Mouse (Mus musculus) left cerebral cortex, adult 8-10 months (tissue): ENCODE data around the gene Ndufaf8. TPM values are rescaled to one million over a fixed set of nuclear protein-coding genes. Genes with fewer than 3 reads are reported as not detected.

ENCODE experiments used
- DNase-seq, 2 experiments: peaks; one replicate each; pipeline ENCODE4 v3.0.0; 2022; ENCODE audit warnings: low spot score in 2 of 2
- total RNA-seq, 4 experiments: library from RNA; stranded (reverse); gene quantifications; 2 replicates each; pipeline ENCODE4 v1.2.4; 2022

The Ndufaf8 gene
- total RNA-seq: 10 to 100 TPM; 27.8 to 44.9 (median 35.4) TPM

- peak; percentile 98 to 100 for DNase-seq
Observed at GRCm38 (mm10) chr11:120098588-120099511, at the start of gene Ndufaf8, which contains the start of gene Tepsin. TSS of gene Ndufaf8 (plus strand) at chr11:120098928. TSS of gene Tepsin (minus strand) at chr11:120098731.

- no peak for DNase-seq
Observed at GRCm38 (mm10) chr11:120049067-120049466, 49.7 kb upstream of the Ndufaf8 start.

GRCm38 (mm10) chr11:120051124-120051811, 47.5 kb upstream of the Ndufaf8 start:
- no peak for DNase-seq

GRCm38 (mm10) chr11:120052274-120052673, 46.5 kb upstream of the Ndufaf8 start:
- DNase-seq: no peak

- no peak for DNase-seq
Observed at GRCm38 (mm10) chr11:120053846-120054245, 44.9 kb upstream of the Ndufaf8 start.

- DNase-seq: no peak
Observed at GRCm38 (mm10) chr11:120055953-120056732, 42.6 kb upstream of the Ndufaf8 start.

GRCm38 (mm10) chr11:120060634-120061033, 38.1 kb upstream of the Ndufaf8 start:
- DNase-seq: no peak

- DNase-seq: no peak
Observed at GRCm38 (mm10) chr11:120063326-120063725, 35.4 kb upstream of the Ndufaf8 start.

GRCm38 (mm10) chr11:120064006-120064667, 34.6 kb upstream of the Ndufaf8 start:
- no peak for DNase-seq

GRCm38 (mm10) chr11:120064668-120065040, 34.1 kb upstream of the Ndufaf8 start:
- no peak for DNase-seq

GRCm38 (mm10) chr11:120065291-120065690, 33.4 kb upstream of the Ndufaf8 start:
- no peak for DNase-seq

GRCm38 (mm10) chr11:120067834-120068233, 30.9 kb upstream of the Ndufaf8 start:
- DNase-seq: no peak

GRCm38 (mm10) chr11:120069261-120069660, 29.5 kb upstream of the Ndufaf8 start:
- DNase-seq: no peak

GRCm38 (mm10) chr11:120070286-120070930, 28.3 kb upstream of the Ndufaf8 start:
- no peak for DNase-seq

GRCm38 (mm10) chr11:120071065-120071464, 27.7 kb upstream of the Ndufaf8 start:
- DNase-seq: no peak

GRCm38 (mm10) chr11:120071731-120072320, 26.9 kb upstream of the Ndufaf8 start:
- DNase-seq: no peak

GRCm38 (mm10) chr11:120072986-120073647, 25.6 kb upstream of the Ndufaf8 start:
- DNase-seq: no peak

GRCm38 (mm10) chr11:120076191-120076590, 22.5 kb upstream of the Ndufaf8 start:
- no peak for DNase-seq

GRCm38 (mm10) chr11:120080282-120080681, 18.4 kb upstream of the Ndufaf8 start:
- DNase-seq: no peak
